Mouse (Mus musculus) regulatory T cell (primary cell): Measurements from ENCODE around the gene Rbms3.

Experiments used
- in situ Hi-C: fragments of 300-600 bp; cut with MboI, MseI; formaldehyde crosslinking; loops from one replicate; pipeline ENCODE4 v1.15.1; 2025; ENCODE audit warnings: high pct_unique_total_duplicates

The Rbms3 gene

GRCm38 (mm10) chr9:116903304-116903993 lies 726.3 kb downstream of the Rbms3 start:
- in situ Hi-C loops: no loop called here

- in situ Hi-C loops: no loop called here
Observed at GRCm38 (mm10) chr9:116899403-116899802, 730.3 kb downstream of the Rbms3 start.

GRCm38 (mm10) chr9:116886973-116887680 lies 742.6 kb downstream of the Rbms3 start:
- in situ Hi-C loops: no loop called here

- in situ Hi-C loops: no loop called here
Observed at GRCm38 (mm10) chr9:116885617-116886016, 744.1 kb downstream of the Rbms3 start.

GRCm38 (mm10) chr9:116880503-116880902 lies 749.2 kb downstream of the Rbms3 start:
- in situ Hi-C loops: no loop called here

GRCm38 (mm10) chr9:116879600-116880457 lies 749.9 kb downstream of the Rbms3 start:
- in situ Hi-C loops: no loop called here

- in situ Hi-C loops: no loop called here
Observed at GRCm38 (mm10) chr9:116876786-116877185, 752.9 kb downstream of the Rbms3 start.

- in situ Hi-C loops: no loop called here
Observed at GRCm38 (mm10) chr9:116873976-116874320, 755.8 kb downstream of the Rbms3 start.

- in situ Hi-C loops: no loop called here
Observed at GRCm38 (mm10) chr9:116873033-116873975, 756.4 kb downstream of the Rbms3 start.

- in situ Hi-C loops: no loop called here
Observed at GRCm38 (mm10) chr9:116872346-116872745, 757.4 kb downstream of the Rbms3 start.

GRCm38 (mm10) chr9:116871576-116871975 lies 758.1 kb downstream of the Rbms3 start:
- in situ Hi-C loops: no loop called here

GRCm38 (mm10) chr9:116866060-116866459 lies 763.7 kb downstream of the Rbms3 start:
- in situ Hi-C loops: loop anchor here (5.0 kb wide), 1 partner anchor 71 kb away; no protein-coding TSS in a partner anchor

GRCm38 (mm10) chr9:116863626-116864025 lies 766.1 kb downstream of the Rbms3 start:
- in situ Hi-C loops: no loop called here

- in situ Hi-C loops: no loop called here
Observed at GRCm38 (mm10) chr9:116862341-116862740, 767.4 kb downstream of the Rbms3 start.

GRCm38 (mm10) chr9:116857861-116858595 lies 771.7 kb downstream of the Rbms3 start:
- in situ Hi-C loops: no loop called here

- in situ Hi-C loops: no loop called here
Observed at GRCm38 (mm10) chr9:116857151-116857550, 772.6 kb downstream of the Rbms3 start.

- in situ Hi-C loops: no loop called here
Observed at GRCm38 (mm10) chr9:116855744-116856143, 774.0 kb downstream of the Rbms3 start.

GRCm38 (mm10) chr9:116848905-116849304 lies 780.8 kb downstream of the Rbms3 start:
- in situ Hi-C loops: no loop called here

- in situ Hi-C loops: no loop called here
Observed at GRCm38 (mm10) chr9:116848166-116848565, 781.5 kb downstream of the Rbms3 start.
